Mouse (Mus musculus) megakaryocyte, embryonic 14.5 days (primary cell): Measurements from ENCODE around the gene Dclk3.

ENCODE experiments used
- FLI1 ChIP-seq: IDR thresholded peaks from 2 replicates; pipeline ENCODE4 v1.6.1; 2012; ENCODE audit warnings: low read length, inconsistent platforms, mixed read lengths
- GATA1 ChIP-seq: IDR thresholded peaks from 3 replicates; pipeline ENCODE4 v1.6.1; 2012; ENCODE audit warnings: mixed read lengths, low read length, inconsistent platforms, borderline replicate concordance

GRCm38 (mm10) chr9:111425952-111426351, 12.9 kb upstream of the Dclk3 start:
- TF ChIP-seq GATA1 (no peak), FLI1 (no peak)
